Mouse (Mus musculus): ENCODE measurements around the gene Vps13a.

Vps13a gene

DNA sequence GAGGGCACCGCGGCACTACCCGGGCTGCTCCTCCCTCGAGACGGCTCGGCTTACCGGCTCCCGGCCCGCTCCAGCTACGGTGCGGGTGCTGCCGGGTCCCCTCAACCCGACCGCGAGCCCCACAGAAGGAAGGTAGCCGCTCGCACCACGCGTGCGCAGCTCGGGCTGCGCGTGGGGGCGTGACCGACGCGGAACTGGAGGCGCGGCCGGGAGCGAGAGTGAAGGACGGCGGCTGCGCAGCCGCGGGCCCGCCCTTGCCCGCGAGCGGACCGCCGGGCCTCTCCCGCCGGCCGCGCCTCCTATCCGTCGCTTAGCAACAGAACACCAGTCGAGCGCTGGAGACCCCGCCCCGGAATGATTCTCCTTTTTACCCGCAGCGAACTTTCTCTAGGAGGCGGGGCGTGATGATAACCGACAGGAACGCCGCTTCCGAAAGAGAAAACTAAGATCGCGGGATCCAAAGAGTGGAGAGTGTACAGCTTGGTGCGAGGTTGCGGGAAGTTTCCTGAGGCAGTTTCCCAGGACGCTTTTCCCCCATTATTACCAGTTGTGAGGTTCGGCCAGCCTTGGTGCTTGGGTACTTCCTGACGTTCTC is at the start of gene Vps13a:
TSS of gene Vps13a (minus strand) at position 144 of the 595 bp plus-strand sequence.
- in situ Hi-C loops (cut with MboI, MseI) = loop anchor here (25.0 kb wide), 1 partner anchor 419 kb away; no protein-coding TSS in a partner anchor

DNA sequence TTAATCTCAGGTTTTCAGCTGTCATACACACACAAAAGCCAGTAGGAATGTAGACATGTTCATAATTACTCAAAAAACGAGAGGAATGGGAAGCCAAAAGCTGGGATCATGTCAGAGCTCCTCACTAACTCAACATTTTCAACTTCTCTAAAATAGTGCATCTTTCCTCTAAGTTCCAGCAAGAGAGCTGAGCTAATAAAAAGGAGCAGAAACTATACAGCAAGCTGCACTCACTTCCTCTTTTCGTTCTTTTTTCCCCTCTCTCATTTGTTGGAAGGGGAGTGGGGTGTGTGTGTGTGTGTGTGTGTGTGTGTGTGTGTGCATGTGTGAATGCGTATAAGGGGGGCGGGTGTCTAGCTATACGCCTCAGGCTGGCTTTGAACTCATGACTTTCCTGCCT is 46.9 kb upstream of the Vps13a start:
- in situ Hi-C loops (cut with MboI, MseI) = no loop called here

DNA sequence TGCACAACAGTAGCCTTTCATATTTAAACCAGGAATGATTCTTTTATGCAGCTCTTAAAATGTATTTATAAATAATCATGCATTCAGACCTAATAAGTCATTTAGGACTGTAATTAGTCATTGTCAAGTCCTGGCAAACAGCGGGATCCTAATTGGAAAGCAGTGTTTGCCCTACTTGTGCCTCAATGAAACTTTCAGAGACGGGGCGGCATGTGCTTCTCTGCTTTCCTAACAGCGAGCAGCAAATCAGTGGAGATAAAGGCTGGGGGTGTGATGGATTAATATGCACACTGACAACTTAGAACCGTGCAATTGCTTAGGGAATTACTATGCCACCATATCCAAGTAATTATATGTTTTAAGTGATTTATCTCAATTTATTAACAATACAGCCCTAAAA is 44.5 kb upstream of the Vps13a start:
- in situ Hi-C loops (cut with MboI, MseI) = no loop called here

DNA sequence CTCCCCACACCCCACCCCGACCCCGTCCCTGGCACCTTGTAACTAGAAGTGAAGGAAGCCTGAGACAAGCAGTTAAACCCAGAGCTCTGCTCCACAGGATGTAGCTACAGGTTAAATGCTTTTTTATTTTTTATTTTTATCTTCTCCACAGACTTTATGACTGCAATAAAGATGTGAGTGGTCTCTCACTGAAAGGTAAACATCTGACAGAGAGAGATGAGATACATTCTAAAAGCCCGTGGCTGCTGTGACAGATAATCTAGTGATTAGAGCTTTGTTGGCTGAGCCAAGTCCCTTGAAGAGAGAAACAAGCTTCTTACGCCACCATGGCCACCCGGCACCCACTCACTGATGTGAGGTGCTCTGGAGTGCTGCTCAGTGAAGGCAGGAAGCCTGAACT is 34.1 kb upstream of the Vps13a start:
- in situ Hi-C loops (cut with MboI, MseI) = no loop called here

DNA sequence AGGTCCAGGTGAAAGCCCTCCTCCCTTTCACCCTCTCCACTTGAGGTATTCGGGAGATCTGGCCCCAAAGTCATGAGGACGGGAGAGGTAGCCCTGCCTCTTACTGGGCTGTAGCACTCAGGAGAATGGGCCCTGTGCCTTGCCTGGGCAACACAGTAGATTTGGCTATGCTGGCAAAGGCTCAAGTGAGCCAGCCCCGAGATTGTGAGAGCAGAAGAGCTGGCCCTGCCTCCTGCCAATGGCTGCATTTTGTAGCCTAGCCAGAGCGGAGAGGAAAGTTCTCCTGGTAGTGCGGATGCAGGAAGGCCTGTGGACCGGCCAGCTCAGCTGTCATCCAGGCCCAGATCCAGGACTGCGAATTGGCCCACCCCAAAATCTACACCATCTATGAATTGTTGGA is 32.6 kb upstream of the Vps13a start:
- in situ Hi-C loops (cut with MboI, MseI) = no loop called here

DNA sequence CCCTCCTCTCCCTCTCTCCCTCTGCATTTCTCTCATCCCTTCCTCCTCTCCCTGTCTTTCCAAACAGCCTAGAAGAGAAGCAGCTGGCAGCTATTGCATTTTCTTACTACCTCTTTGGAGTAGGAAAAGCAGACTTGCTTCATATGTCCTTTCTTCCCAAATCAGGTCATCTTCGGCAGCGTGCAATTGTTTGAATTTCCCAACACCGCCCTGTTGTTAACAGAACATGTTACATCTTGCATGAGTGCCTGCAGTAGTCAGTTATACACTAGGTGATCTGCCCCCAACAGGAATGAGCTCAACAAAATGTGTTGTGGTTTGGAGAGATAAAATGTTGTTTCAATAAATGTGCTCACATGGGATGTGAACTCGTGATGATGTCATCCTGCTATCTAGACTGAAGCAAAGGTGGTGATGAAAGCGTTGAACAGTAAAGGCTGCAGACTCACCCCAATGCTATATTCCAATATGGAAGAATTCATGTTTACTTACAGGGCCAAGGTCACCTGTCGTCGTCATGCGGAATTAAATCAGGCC is 31.4 kb upstream of the Vps13a start:
- in situ Hi-C loops (cut with MboI, MseI) = no loop called here

DNA sequence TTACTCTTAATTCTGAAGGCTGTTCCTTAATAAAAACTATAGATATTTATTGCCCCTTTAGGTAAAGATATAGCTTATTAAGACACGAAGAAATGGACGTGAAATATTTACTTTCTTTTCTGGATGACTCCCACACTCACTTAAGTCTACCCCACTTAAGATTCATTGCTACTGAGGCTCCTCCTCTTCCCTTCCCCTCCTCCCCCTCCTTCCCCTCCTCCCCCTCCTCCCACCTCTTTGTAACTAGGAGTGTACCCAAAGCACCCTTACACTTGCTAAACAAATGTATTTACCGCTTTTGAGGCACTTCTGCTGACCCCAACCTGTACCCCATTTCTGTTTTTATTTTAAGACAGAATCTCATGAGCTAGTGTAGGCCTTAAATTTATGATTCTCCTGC is 24.4 kb upstream of the Vps13a start:
- in situ Hi-C loops (cut with MboI, MseI) = no loop called here

DNA sequence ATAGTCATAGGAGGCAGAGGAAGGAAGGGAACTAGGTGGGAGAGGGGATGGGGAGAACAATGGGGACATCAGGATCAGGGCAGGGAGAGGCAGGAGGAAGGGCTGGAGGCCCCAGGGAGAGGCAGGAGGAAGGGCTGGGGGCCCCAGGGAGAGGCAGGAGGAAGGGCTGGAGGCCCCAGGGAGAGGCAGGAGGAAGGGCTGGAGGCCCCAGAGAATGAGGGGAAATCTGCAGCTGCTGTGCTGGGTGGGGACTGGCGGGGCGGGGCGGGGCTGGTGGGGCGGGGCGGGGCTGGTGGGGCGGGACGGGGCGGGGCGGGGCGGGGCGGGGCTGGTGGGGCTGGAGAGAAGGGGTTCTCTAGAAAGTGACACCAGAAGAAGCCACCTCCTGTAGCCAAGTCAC is 23.8 kb upstream of the Vps13a start:
- in situ Hi-C loops (cut with MboI, MseI) = loop anchor here (5.0 kb wide), 1 partner anchor 68 kb away; the partner anchor contains the start of gene Foxb2

DNA sequence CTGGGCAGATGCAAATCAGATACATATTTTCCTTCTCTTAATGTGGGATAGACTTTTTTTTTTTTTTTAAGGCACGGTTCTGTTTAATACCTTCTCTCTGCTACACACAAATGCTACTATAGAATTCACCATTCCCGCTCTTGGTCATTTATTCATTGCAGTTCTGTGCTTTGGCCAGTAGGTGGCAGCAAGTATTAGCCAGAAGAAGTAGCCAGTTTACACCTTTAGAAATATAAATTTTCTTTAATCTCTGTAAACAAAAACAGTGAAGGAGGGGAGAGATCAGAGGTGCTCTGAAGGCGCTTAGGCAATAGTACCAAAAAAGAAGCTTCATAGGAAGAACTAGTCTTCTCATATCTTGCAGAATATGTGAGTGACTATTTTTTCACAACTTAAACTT is 22.0 kb upstream of the Vps13a start:
- in situ Hi-C loops (cut with MboI, MseI) = loop anchor here (5.0 kb wide), 1 partner anchor 70 kb away; the partner anchor contains the start of gene Foxb2

DNA sequence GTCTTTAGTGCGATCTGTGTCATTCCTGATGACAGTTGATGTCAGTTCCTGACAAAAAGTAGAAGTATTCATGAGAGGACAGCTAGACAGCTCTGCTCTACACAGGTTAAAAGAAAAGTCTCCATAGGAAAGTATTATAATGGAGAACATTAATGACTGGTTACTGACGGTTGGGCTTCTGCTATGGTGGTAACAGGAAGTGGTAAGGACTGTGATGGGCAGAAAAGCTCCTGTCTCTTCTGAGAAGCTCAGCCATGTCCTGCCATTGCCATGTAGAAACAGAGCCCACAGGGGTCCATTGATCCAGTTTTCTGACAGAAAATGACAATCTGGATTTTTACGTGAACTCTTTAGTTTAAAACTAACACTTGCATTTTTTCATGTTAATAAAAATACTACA is 21.4 kb upstream of the Vps13a start:
- in situ Hi-C loops (cut with MboI, MseI) = loop anchor here (5.0 kb wide), 1 partner anchor 70 kb away; the partner anchor contains the start of gene Foxb2

DNA sequence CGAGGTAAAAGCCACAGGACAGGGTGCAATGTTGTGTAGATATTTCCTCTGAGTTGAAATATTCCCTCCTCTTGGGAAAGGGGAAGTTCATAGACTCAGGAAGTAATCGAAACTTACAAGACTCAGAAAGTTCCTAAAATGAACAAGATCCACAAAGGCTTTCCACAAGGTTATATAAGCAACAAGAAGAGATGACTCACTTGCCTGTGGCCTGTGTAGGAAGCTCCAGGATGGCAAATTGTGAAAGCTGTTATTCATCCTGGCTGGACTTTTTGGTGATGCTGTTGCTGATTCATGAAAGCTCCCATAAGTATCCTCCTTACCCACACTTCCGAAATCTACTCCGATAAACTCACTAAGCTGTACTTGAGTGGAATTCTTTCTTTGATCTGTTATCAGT is 17.2 kb upstream of the Vps13a start:
- in situ Hi-C loops (cut with MboI, MseI) = loop anchor here (25.0 kb wide), 1 partner anchor 436 kb away; no protein-coding TSS in a partner anchor

DNA sequence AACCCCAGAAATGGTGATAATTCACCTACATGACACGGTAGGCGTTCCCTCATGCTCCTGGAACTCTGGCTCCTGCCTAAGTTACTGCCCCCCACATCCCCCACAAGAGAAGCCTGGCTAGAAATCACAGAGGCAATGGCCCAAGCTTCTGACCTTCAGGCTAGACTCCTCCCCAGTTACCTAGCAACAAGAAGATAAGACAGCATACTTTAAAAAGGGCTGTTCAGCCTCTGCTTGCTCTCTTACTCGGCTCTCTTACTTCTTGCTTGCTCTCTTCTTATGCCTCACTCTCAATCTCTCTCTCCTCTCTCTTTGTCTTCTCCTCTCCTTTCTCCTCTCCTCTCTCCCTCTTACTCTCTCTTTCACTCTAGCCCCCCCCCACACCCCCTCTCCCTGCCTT is 13.8 kb upstream of the Vps13a start:
- in situ Hi-C loops (cut with MboI, MseI) = loop anchor here (25.0 kb wide), 1 partner anchor 432 kb away; no protein-coding TSS in a partner anchor

DNA sequence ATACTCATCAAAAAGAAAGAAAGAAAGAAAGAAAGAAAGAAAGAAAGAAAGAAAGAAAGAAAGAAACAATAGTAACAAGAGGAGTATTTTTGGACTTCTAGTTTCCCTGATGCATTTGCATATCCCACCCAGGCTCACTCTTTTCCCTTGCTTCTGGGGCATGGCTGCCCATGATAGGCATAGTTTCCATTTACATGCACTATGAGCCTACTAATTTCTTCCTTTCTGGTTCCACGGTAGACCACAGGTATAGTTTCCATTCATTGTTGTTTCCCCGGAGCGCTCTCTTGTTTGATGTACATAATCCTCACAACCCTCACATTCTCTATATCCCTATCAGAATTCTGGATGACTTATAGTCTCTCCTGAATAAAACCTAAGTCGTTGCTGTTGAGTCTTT is 9.2 kb upstream of the Vps13a start:
- in situ Hi-C loops (cut with MboI, MseI) = loop anchor here (25.0 kb wide), 1 partner anchor 428 kb away; no protein-coding TSS in a partner anchor

DNA sequence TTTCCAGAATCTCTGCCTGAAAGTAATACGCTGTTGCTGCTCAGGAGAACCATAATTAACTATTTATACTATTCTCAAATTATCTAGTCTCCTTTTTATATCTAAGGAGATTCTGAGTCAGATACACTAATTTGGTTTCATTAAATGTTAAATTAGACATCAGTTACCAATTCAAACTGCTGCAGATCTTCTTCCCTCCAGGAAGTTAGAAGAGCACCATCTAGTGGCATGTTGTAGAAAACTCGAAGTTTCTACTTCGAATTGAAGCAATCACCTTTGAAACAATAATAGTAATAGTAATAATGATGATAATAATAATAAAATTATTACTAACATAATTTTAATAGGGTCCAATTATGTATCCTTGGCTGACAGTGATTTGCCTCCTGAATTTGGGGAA is 4.1 kb upstream of the Vps13a start:
- in situ Hi-C loops (cut with MboI, MseI) = loop anchor here (25.0 kb wide), 1 partner anchor 423 kb away; no protein-coding TSS in a partner anchor

DNA sequence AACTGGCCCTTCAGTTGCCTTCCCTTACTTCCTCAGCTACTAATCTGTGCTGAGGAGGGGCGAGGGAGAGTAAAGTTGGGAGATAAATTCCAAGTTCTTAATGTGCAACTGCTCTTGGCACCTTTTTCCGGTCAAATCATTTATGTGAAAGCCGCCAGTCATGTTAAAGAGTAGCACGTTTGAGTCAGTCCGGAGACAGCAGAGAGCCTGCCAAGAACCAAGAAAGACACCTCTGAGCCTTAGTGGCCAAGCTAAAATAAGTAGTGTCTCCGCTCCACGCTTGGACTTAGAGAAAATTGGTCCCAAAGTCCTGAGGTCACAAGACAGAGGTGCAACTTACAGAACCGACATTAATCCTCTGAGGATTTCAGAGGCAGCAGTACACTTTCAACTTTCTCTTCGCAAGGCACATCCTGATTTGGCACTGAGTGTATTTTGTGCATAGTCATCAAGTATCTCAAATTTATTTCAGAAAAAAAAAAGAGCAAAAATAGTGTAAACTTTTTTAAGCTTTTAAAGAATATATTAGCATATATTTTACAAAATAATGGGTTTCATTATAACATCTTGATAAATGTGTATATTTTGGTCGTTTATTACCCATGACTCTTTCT is 780 bp upstream of the Vps13a start:
- in situ Hi-C loops (cut with MboI, MseI) = loop anchor here (25.0 kb wide), 1 partner anchor 419 kb away; no protein-coding TSS in a partner anchor

DNA sequence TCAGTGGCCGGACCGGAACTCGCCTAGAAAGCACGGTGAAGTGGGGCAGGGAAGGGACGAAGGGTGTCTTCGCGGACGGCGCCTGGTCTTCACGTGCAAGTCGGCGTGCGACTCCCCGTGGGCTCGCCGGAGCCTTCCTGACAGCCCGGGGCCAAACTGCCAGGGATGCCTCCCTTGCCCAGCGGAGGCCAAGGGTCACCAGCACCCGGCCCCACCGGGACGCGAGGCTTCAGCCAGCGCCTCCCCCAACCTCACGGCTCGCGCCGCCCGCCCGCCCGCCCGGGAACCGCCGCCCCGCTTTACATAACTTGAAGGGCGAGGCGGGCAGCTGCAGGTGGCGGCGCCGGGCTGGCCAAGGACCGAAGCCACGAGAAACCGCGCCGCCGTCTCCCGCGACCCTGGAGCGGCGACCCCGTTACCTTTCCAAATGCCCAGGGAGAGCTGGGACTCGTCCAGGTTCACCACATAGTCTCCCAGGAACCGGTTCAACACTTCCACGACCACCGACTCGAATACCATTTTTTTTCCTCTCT is 416 bp downstream of the Vps13a start:
- in situ Hi-C loops (cut with MboI, MseI) = loop anchor here (25.0 kb wide), 1 partner anchor 418 kb away; no protein-coding TSS in a partner anchor

DNA sequence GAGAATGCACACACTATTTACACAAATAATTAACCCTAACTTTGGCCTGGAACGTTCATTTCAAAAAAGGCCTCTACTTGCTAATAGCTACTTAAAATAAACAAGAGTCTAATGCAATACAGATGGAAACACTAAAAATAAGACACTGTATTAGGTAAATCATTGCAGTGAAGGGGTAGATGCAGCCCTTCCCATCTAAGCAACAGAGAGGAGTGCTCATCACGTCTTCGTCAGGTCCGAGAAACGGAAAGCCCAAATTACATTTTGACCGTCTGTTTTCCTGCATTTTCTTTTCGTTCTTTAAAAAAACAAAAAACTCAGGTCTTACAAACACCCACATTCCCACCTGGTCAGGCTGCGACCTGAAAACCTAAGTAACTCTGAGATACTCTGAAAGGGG is 947 bp downstream of the Vps13a start:
- in situ Hi-C loops (cut with MboI, MseI) = loop anchor here (10.0 to 25.0 kb wide), 2 partner anchors 417 to 615 kb away; partner anchors contain the start of gene Rfk

DNA sequence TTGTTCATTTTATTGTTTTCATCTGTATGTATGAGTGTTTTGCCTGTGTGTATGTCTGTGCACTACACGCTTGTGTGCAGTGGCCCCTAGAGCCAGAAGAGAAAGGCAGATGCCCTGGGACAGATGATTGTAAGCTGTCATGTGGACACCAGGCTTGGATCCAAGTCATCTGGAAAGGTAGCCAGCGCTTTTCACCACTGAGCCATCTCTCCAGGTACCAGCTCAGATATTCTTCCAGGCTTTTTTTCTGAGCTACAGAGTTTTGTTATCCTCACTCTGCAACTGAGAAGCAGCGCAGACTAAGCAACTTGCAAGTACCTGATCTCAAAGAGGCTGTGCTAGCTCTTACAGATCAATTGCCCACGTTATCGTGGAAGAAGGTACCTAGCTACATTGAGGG is 1.5 kb downstream of the Vps13a start:
- in situ Hi-C loops (cut with MboI, MseI) = loop anchor here (10.0 to 25.0 kb wide), 2 partner anchors 417 to 616 kb away; partner anchors contain the start of gene Rfk

DNA sequence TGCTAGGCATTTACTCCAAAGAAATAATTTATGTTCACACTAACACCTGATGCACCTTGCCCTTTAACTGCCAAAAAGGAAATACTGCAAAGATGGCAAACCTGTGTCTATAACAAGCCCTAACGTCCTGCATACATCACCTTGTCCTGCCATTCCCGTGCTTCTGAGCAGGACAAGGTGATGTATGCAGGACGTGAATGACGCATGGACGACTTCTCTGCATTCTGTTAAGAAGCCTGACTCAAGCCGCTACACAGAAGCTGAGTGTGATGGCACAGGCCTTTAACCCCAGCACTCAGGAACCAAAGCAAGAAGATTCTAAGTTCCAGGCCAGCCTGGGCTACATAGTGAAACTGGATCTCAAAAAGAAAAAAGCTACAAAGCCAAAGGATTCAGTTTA is 2.2 kb downstream of the Vps13a start:
- in situ Hi-C loops (cut with MboI, MseI) = loop anchor here (10.0 to 25.0 kb wide), 2 partner anchors 416 to 616 kb away; partner anchors contain the start of gene Rfk

DNA sequence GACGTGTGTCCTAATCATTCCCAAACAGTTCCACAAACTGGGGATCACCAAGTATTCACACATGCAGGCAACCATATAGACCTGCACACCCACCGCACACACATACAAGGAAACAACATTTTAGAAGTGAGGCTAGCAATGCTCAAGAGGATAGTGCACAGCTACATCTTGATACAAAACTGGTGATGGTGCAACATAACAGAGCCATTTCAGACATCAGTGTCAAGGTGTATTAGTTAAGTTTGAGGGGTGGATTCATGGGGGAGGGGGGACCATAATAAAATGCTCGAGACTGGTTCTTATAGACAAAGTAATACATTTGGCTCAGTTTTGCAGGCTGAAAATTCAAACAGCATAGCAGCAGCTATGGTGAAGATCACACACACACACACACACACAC is 2.8 kb downstream of the Vps13a start:
- in situ Hi-C loops (cut with MboI, MseI) = loop anchor here (10.0 to 25.0 kb wide), 2 partner anchors 416 to 617 kb away; partner anchors contain the start of gene Rfk

DNA sequence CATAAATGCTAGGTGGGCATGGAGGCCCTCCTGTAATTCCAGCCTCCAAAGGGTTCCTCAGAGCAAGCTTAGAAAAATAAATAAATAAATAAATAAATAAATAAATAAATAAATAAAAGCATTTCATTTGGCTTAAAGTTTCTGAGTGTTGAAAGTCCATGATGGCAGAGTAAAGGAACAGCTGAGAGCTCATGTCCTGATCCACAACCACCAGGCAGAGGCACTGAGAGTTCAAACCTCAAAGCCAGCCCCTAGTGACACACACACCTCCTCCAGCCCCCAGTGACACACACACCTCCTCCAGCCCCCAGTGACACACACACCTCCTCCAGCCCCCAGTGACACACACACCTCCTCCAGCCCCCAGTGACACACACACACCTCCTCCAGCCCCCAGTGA is 3.3 kb downstream of the Vps13a start:
- in situ Hi-C loops (cut with MboI, MseI) = loop anchor here (10.0 to 25.0 kb wide), 2 partner anchors 415 to 617 kb away; partner anchors contain the start of gene Rfk

Measured in regulatory T cell (primary cell).